Mouse (Mus musculus): ENCODE data around the gene Sirt2. TPM values are rescaled to one million over a fixed set of nuclear protein-coding genes. Genes with fewer than 3 reads are reported as not detected.

The Sirt2 gene
- 100 to 1,000 TPM; 218 to 227 TPM for total RNA-seq (2021)

- peak; percentile 85 to 87 for DNase-seq (ENCODE audit: extremely low spot score in 1 of 2, low spot score in 1 of 2)
Measured at GRCm38 (mm10) chr7:28766173-28766879, at the start of gene Sirt2. Gene Sirt2 (plus strand): TSS chr7:28766735.

- DNase-seq (ENCODE audit: extremely low spot score in 1 of 2, low spot score in 1 of 2), result no peak
Measured at GRCm38 (mm10) chr7:28717726-28718125, 48.8 kb upstream of the Sirt2 start.

DNA sequence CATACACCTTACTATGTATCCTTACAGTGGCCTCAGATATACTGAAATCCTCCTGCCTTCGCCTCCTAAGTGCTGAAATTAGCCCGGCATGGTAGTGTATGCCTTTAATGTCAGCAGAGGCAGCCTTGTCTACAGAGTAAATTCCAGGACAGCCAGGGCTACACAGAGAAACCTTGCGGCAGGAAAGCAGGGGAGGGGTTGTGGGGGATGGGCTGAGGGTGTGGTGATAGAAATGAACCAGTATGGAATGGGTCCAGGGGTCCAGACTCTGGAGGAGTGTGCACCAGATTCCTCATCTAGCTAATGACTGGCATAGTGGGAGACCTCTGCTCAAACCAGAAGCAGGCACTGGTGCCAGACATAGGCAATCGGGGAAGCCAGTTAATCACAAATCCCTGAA is 47.4 kb upstream of the Sirt2 start:
- DNase-seq (ENCODE audit: extremely low spot score in 1 of 2, low spot score in 1 of 2), result no peak

GRCm38 (mm10) chr7:28719650-28720049 is 46.9 kb upstream of the Sirt2 start:
- DNase-seq (ENCODE audit: extremely low spot score in 1 of 2, low spot score in 1 of 2), result no peak

- no peak for DNase-seq (ENCODE audit: extremely low spot score in 1 of 2, low spot score in 1 of 2)
Measured at GRCm38 (mm10) chr7:28720753-28721537, 45.6 kb upstream of the Sirt2 start.

- no peak for DNase-seq (ENCODE audit: extremely low spot score in 1 of 2, low spot score in 1 of 2)
Measured at GRCm38 (mm10) chr7:28722079-28722478, 44.5 kb upstream of the Sirt2 start.

GRCm38 (mm10) chr7:28724613-28725012 is 41.9 kb upstream of the Sirt2 start:
- DNase-seq (ENCODE audit: extremely low spot score in 1 of 2, low spot score in 1 of 2), result no peak

- DNase-seq (ENCODE audit: extremely low spot score in 1 of 2, low spot score in 1 of 2), result peak; percentile 76 to 90
Measured at GRCm38 (mm10) chr7:28726600-28726999, 39.9 kb upstream of the Sirt2 start.

GRCm38 (mm10) chr7:28727649-28728340 is 38.7 kb upstream of the Sirt2 start:
- DNase-seq (ENCODE audit: extremely low spot score in 1 of 2, low spot score in 1 of 2), result peak; percentile 28 to 40

GRCm38 (mm10) chr7:28732341-28733142 is 34.0 kb upstream of the Sirt2 start:
- DNase-seq (ENCODE audit: extremely low spot score in 1 of 2, low spot score in 1 of 2), result no peak

DNA sequence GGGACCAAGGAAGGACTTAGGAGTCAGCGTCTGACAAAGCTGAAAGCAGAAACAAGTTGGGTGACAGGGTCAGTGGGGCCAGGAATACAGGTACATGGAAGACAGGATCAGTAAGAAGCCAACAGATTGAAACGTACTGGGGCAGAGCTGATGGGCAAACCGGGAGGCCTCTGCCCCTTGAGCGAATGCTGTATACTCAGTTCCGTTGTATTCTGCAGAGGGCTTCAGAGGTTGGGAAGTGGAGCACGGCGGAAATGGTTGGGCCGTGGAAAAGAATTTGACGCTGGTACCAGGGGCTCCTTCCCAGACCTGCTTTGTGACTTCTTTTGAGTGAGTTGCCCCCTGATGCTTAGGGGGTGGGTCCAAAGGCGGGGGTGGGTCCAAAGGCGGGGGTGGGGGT is 33.3 kb upstream of the Sirt2 start:
- DNase-seq (ENCODE audit: extremely low spot score in 1 of 2, low spot score in 1 of 2), result no peak

DNA sequence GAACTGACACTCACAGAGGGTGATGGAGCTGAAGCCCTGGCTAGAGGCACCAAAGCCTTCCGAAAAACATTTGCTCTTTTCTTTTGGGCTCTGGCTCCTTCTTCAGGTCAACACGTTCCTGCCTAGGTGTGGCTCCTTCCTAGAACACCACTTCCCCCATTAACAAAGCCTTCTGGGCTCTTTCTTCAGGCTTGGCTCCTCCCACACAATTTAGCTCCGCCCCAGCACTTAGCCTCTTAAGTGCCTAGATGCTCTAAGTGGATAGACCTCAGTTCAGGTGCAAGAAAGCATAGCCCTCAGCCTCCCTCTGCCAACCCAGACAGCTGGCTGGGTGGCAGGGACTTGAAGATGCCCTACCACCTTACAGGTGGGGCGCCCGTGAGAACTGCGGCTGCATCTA is 30.8 kb upstream of the Sirt2 start:
- no peak for DNase-seq (ENCODE audit: extremely low spot score in 1 of 2, low spot score in 1 of 2)

DNA sequence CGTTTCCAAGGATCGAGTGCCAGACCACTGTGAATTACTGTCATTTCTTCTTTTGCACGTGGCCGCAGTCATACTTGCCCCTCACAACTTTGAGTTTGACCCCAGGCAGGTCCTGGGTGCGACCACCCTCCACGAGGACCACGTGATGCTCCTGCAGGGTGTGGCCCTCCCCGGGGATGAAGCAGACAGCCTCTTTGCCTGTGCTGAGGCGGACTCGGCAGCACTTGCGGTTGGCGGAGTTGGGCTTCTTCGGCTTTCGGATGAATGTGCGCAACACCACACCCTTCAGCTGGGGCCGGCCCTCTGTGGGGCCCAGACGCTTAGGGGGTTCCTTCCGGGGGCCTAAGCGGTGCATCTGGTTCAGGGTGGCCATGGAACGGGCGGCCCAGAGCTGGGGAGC is 26.7 kb upstream of the Sirt2 start:
- DNase-seq (ENCODE audit: extremely low spot score in 1 of 2, low spot score in 1 of 2), result no peak

DNA sequence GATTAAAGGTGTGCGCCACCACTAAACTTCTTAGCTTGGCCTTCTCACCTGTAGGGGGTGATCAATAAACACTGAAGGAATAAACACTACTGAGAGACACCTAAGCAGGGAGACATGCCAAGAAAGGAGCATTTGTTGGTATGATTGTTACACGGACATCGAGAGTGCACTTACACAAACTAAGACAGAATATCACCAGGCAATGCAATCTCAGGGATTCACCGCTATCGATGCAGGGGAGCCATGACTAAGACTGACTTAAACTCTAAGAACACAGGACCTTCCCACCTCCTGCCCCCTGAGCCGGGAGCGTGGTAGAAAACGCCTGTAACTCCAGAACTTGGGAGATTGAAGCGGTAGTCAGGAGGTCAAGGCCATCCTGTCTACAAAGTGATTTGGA is 25.6 kb upstream of the Sirt2 start:
- DNase-seq (ENCODE audit: extremely low spot score in 1 of 2, low spot score in 1 of 2), result no peak

DNA sequence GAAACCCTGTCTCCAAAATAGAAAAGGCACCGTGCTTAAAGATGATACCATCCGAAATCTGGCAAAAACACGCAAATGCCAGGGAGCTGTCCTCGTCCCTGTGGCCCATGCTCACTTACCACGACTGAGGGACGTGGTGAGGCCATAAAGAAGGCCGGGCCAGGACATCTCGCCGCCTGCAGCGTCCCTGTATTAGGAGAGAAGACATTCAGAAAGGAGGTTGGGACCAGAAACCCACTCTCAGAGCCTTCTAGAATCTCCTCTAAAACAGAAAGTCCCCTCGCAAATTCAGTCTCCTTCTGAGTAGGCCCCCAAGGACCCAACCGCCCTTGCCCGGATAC is 25.2 kb upstream of the Sirt2 start:
- DNase-seq (ENCODE audit: extremely low spot score in 1 of 2, low spot score in 1 of 2), result no peak

GRCm38 (mm10) chr7:28741709-28742438 is 24.7 kb upstream of the Sirt2 start, which contains the start of the genes Mrps12 and Sars2:
Gene Mrps12 (minus strand): TSS chr7:28741820.
Gene Sars2 (plus strand): TSS chr7:28741992.
- DNase-seq (ENCODE audit: extremely low spot score in 1 of 2, low spot score in 1 of 2), result peak; percentile 92 to 96

GRCm38 (mm10) chr7:28749935-28750334 is 16.6 kb upstream of the Sirt2 start:
- no peak for DNase-seq (ENCODE audit: extremely low spot score in 1 of 2, low spot score in 1 of 2)

- no peak for DNase-seq (ENCODE audit: extremely low spot score in 1 of 2, low spot score in 1 of 2)
Measured at GRCm38 (mm10) chr7:28756079-28756478, 10.5 kb upstream of the Sirt2 start, which contains the start of gene Ccer2. Gene Ccer2 (plus strand): TSS chr7:28756174.

- DNase-seq (ENCODE audit: extremely low spot score in 1 of 2, low spot score in 1 of 2), result no peak
Measured at GRCm38 (mm10) chr7:28758623-28759022, 7.9 kb upstream of the Sirt2 start.

- DNase-seq (ENCODE audit: extremely low spot score in 1 of 2, low spot score in 1 of 2), result no peak
Measured at GRCm38 (mm10) chr7:28761907-28762306, 4.6 kb upstream of the Sirt2 start.
